Mouse (Mus musculus) c-Kit-positive CD71-positive TER-119-positive erythroid progenitor cells, embryonic 14.5 days (primary cell): ENCODE measurements around the gene Cbx2.

ENCODE experiments used
- DNase-seq: peaks from one replicate; pipeline ENCODE4 v3.0.0-alpha.2; 2013; ENCODE audit warnings: low spot score

The Cbx2 gene

DNA sequence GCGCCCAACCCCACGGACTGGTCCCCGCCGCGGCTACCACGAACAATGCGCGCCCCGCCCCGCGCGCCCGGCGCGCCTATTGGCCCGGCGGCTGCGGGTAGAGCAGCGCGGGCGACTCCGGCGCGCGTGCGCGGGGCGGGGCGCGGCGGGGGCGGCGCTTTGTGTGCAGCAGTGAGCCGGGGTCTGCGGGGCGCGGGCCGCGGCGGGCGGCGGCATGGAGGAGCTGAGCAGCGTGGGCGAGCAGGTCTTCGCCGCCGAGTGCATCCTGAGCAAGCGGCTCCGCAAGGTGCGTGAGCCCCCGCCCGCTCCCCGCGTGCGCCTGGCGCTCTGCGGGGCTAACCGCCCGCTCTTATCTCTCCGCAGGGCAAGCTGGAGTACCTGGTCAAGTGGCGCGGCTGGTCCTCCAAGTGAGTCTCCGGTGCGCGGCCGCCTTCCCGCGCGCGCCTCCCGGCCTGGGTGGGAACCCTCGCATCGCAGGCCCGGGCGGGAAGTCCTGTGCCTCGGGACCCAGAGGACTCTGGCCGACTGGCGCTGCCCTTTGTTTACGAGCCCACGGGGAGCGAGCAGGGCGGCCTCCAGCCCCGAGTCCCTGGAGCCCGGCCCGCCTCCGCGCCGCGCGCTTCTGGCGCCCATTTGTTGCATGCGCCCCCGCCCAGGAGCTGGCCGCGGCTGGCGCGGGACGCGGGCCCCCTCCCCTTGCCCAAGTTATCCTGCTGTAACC is at the start of gene Cbx2:
Cbx2 (plus strand) TSS at position 68 of the 721 bp plus-strand sequence.
- DNase-seq, result no peak

DNA sequence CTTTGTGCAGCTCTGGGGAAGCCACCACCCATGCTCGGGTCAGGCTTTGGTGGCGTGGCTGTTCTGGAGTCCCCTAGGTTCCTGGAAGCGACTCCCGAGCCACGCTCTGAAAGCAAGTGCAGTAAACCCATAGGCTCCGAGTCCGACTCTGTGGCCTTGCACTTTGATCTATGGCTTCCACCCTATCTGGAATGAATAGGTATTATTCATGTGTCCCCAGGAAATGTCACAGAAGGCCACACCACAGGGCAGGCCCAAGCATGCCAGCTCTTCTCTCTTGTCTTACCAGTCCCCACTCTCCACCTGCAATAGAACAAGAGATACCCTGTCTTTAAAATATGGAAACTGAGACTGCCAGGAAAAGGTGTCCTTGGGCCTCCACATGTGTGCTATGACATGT is 48.4 kb upstream of the Cbx2 start:
- no peak for DNase-seq

DNA sequence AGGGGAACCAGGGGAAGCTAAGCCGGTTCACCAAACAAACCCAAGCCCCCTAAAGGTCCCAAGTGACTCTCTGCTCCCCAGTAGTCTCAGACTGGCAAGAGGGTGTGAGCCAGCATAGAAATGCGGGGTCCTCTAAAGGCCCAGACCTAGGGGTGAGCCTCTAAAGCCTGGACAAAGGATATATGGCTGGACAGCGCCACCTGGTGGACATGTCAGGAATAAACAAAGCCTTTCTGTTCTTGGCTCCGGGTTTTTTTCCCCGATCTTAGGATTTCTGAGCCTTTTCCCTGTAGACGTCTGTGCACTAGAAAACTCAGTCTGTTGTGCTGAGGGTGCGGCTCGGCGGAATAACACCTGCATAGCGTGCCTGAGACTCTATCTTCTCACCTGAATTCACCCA is 47.3 kb upstream of the Cbx2 start:
- DNase-seq, result peak; percentile 53

DNA sequence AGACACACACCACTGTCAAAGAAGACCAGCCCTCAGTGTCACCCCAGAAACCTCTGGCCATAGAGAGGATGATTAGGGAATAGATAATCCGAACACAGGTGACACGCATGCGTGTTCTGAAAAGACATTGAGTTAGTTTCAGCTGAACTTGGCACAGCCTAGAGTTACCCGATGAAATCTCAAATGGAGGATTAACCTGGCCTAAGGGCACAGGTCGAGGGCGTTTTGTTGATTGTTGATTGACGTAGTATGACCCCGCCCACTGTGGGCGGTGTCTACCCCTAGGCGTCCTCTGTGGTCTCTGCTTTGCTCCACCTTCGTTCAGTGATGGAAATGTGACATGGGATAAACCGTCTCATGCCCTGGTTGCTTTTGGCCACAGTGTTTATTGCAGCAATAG is 46.8 kb upstream of the Cbx2 start:
- peak; percentile 22 for DNase-seq

DNA sequence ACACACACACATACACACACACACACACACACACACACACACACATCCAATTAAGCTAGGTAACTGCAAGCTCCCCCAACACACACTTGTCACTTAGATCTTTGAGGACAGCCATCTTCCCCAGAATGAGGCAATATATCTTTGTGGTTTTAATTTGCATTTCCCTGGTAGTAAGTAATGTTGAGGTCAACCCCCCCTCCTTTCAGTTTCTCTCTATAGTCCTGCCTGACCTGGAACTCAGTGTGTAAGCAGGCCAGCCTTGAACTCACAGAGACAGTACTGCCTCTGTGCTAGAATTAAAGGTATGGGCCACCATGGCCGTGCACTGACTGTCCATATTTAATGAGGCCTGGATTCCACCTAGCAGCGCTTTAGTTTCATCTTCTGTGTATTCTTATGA is 42.4 kb upstream of the Cbx2 start:
- DNase-seq, result no peak

DNA sequence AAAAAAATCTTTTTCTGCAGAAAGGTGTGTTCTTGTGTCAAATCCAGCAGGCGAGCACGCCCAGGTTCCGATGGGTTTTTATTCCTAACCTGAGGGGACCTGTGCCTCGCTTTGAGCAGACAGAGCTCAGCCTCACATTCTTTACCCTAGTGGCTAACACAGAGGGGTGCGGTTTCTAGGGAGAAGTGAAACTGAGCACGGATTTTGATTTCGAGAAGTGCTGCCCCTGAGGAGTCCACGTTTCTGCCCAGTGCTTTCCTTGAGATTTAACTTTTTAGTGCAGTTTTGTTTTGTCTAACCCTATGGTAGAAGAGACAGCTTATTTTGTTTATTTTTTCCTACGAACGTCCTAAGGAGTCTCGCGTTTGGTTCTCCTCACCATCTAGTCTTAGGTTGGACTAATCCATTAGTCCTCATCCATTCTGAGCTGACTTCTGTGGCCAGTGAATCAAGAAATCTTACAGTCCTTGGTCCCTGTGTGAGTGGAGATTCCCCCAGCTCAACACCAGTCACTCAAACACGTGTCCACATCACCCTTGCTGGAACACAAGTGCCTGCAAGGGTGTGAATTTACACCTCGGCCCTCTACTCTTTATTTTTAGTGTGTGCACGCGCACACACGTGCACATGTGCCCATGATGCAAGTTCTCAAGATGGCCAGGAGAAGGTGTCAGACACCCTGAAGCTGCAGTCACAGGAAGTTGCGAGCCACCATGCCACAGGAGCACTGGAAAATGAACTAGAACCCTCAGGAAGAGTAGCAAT is 41.6 kb upstream of the Cbx2 start:
- DNase-seq, result no peak

DNA sequence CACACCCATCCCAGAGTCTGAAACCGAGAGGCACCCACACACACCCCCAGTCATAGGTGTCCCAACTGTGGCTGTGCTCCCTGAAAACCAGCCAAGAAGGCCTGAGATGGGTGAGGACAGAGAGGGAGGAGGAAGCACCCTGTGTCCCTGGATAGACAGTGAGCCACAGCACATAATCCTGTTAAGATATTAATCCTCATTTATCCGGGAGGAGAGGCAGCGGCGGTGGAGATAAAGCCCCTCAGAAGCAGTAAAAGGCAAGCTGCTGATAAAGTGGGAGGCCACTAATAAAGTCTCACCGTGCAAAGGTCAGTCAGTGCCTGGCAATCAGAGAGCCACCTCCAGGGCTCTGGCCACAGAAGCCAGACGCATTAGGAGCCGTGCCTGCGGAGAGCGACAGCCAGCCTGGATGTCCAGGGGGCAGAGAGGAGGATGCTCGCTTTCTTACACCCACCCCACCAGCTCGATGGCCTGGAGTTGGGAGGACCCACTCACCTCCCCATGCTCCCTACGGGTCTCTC is 40.1 kb upstream of the Cbx2 start:
- no peak for DNase-seq

DNA sequence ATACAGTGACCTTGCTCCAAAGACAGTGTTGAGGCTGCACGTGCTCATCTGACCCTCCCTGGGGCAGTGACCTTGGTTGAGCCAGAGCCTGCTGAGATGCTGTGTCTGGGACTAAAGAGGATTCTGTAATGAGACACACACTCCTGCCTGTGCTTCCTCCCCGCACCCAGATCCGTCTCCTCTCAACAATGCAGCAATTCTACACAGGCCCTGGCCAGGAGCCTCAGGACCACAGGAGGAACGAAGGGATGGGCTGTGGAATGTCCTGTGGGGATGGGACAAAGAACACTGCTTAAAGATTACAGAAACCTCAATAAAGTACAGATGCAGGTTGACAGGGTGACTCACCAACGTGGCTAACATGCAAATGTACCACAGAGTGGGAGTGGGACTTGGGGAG is 37.2 kb upstream of the Cbx2 start:
- DNase-seq, result no peak

DNA sequence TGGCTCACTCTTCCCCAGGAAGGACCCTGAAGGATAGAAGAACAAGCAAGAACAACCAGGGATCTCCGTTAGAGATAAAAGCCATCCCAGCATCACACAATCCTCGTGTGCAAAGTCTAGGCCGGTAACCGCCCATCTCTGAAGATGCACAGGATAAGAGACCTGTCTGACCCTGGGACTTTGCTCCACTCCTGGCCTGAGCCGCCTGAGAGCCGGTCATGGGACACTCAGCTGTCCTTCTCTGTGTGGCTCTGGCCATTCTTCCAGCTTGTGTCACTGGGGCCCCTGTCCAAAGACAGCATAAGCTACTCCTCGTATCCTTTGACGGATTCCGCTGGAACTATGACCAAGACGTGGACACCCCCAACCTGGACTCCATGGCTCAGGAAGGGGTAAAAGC is 34.8 kb upstream of the Cbx2 start, which contains the start of gene Enpp7:
Enpp7 (plus strand) TSS at position 190 of the 400 bp plus-strand sequence.
- DNase-seq, result no peak

DNA sequence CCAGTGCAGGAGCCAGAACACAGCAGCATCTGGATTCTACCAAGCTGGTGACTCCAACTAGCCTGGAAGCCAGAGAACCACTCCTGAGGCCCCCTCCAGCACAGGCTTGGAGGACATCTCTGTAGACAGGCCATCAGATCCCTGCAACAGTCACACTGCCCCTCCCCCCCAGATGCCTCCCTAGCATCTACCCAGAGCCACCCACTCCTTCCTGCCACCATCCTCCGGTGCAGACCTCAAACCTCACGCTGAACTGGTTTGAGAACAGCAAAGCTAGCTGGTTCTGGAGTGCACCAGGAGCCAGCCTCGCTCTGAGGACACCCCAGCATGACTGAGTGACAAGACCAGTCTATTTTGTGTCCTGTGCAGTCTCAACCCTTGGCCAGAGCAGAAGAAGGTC is 30.0 kb upstream of the Cbx2 start:
- DNase-seq, result no peak

DNA sequence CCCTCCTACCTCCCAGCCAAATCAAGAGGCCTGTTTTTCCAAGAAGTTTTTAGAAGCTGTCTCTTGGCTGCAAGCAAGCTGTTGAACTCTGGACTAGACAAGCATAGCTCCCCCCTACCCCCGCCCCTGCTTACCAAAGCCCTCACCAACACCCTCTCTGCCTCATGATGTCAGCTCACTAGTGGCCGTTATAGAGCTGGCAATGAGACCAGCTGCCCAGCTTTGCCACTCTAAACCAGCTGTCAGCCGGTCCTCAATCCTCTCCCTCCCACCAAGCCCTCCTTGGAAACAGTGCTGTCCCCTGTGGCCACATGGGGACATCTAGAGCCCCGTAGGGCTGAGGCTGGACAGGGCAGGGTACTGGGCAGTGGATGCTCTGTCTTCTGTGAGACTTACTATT is 27.3 kb upstream of the Cbx2 start:
- DNase-seq, result no peak

DNA sequence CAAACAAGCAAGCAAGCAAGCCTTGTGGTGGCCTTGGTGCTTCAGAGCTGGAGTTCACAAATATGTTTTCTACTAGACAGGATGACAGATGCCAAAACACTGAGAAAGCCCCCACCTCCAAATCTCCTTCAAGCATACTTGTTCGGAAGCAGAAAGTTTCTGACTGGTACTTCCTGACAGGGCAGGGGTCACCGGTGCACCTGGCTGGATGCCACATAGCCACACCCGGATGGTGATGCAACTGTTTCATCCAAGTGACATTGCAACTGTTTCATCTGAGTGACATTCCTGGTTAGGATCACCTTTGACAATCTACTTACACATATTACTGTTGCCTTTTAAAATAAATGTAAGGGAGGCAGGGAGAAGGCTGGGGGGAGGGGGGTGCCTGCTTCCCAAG is 25.6 kb upstream of the Cbx2 start:
- DNase-seq, result no peak

DNA sequence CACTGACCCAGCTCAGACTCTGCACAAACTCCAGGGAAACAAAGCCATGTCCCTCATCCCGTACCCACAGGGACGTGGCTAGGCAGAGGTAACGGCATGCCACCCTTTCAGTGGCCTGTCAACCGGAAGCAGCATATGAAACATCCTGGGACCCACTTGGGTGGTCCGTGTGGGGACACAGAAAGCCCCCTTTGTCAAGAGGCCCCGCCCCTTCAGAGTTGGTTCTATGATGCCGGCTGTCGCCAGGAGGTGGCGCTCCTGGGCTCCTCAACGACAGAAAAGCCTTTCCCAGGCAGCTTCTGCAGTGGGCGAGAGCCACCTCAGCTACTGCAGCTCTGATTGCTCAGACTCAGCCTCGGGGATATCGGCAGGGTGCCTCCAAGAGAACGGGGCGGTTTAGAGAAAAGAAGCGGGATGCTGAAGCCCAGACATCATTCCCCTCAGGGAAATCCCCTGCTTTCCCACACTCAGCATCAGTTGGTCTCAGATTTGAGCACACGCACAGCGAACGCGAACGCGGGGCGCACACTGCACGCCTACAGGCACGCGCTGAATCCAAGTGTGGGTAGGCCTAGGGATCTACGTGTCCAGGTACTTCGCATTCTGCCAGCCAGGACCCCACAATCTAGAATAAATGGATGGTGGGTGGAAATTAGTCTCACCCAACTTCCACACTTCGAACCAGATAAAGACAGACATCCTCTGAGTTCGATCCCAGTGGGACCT is 24.1 kb upstream of the Cbx2 start:
- DNase-seq, result peak; percentile 28

DNA sequence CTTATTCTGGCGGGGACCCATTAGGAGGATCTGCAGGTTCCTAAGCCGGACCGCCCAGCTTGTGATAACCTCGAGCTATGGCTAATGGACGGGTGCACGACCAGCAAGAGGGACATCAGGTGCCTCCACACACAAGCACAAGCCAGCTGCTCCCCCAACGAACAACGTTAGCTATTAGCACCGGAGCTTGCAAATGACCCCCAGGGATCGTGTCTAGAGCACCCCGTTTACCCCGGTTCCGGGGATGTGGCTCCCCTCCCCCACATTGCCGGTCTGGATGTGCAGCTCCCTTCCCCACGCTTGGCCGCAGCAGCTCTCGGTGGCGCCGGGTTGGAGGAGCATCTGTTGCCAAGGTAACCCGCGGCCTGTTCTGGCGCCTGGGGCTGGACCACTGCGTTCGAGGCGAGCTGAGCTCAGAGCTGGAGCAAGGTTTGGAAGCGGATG is 23.4 kb upstream of the Cbx2 start:
- no peak for DNase-seq

DNA sequence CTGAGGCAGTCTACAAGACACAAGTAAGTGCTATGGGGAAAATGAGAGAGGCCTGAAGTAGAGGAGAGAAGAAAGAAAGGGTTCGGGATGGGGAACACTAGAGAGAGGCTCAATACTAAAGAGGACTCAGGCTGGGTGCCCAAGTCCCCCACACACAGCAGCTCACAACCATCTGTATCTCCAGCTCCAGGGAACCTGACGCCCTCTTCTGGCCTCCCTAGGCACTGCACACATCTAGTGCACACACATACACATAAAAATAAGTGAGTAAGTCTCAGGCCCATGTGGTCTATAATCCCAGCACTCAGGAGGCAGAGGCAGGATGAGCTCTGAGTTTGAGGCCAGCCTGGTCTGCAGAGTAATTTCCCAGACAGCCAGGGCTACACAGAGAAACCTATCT is 21.9 kb upstream of the Cbx2 start:
- DNase-seq, result no peak

DNA sequence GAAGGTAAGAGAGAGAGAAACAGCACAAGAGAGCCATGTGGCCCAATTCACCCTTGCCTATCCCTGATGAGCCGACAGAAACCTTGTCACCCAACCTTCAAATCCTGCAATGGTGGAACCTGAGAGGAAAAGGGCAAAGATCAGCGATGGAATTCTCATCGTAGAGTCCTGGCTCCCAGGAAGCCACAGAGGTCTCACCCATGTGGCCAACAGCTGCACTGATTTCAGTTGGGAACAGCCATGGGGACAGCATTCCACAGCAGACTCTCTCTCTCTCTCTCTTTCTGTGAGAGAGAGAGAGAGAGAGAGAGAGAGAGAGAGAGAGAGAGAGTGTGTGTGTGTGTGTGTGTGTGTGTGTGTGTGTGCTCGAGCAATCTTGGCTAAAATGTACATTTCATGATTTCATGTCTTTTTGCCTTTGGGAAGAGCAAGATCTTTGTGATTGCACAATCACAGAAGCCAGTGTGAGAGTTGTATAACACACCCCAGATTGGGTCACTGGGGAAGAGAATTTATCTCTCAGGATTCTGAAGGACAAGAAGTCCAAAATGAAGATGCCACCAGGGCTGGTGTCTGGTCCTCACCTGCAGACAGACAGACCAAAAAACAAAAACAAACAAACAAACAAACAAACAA is 21.2 kb upstream of the Cbx2 start:
- DNase-seq, result no peak

DNA sequence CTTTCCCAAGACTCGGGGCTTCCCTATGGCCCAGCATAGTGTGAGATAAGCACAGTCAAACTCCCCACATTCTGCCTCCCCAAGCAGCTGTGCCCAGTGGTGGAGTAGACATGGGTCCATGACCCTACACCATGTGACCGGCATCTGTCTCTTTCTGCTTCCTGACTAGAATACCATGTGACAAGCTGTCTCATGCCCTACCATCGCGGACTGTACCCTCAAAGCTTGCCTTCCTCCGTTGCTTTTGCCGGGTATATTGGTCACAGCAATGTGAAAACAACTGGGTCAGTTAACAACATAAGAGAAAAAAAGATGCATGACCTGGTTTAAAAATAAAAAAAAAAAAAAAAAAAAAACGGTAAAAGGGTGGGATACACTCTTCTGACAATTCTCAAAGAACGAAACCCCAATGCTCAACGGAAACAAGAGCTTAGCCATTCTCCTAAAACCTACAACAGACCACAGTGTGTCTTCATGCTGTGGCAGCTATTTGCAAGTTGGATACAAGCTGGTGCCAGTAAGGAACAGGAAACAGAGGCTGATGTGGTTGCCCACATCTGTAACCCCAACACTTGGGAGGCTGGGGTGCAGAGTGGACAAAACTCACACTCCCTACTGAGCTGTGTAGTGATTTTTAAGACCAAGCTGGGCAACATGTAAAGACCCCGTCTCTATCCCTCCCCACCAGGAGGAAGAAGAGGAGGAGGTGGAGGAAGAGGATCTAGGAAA is 17.1 kb upstream of the Cbx2 start:
- no peak for DNase-seq

DNA sequence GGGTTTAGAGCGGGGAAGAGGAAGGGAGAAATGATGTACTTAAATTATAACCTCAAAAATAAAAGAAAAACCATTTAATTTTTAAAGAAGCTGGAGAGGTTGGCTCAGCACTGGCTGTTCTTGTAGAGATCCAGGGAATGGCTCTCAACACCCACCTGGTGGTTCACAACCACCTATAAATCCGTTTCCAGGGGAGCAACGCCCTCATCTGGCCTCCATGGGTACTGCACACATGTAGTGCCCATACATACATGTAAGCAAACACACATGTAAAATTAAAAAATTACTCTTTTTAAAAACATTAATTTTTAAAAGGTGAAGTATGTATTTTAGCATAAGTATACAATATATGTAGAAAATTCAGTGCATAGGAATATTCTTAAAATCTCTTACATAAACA is 16.3 kb upstream of the Cbx2 start:
- no peak for DNase-seq

DNA sequence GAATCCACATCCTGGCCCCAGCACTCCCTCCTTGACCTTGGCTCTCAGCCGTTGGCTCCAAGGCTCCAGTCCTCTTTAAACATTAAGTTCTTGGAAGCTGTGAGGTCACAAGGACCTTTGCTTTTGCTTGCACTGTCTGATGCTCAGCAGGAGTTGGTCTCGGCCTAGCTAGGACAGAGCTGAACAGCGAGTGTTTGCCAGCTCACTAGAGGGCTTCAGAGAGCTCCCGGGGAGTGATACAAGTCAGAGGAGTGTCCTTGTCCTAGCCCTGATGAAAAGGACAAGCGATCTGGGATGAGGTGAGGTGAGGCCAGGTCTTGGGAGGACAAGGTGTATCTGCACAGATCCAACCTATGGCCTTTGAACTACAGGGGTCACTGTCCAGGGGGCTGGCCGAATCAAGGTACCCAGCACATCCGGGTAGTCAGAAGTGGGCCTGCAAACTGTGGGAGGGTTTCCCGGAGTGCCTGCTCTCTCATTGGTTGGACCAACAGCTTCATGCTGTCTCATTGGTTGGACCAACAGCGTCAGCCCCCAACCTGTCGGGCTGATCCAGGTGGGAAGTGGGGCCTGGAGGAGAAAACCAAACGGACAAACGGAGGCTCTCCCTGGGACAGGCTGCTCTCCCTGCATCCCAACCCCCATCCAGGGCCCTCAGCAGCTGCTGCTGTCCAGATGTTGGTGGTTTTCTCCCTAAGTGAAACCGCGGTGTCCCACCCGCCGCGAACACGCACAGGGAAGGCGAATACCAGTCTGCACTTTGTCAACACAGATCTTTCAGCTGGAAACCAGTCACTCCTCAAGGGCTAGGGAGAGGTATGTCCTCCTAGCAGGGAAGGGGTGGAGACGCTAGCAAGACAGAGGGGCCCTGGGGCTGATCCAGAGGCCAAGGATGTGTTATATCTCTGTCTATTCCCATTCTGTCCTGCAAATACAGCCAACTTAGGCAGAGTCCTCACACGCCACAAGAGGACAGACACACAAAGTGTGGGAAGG is 15.0 kb upstream of the Cbx2 start:
- DNase-seq, result no peak

DNA sequence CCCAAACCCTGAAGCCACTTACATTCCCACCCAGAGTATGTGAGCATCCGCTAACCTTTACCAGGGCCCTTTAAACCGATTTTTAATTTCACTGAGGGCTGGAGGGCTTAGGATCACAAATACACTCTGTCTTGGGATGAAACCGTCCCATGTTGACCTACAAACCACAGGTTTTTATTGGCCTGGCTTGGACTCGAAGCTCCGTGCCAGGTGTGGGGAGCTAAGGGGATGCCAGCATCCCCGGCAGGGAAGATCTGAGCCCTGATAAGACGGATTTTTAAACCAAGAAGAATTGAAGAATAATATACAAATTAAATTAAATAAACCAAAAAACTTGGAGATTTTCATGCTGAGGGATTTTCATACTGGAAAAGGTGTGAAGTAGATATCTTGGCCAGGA is 8.3 kb upstream of the Cbx2 start:
- no peak for DNase-seq
